Mouse (Mus musculus) hindbrain, embryonic 15.5 days (tissue): ENCODE data around the gene Ccdc88b. TPM values are rescaled to one million over a fixed set of nuclear protein-coding genes. Genes with fewer than 3 reads are reported as not detected.
"Not testable (repeated sequence)": the region's sequence is repeated elsewhere in the genome, so short reads cannot be mapped to it uniquely, and the experiment has no call there.

Source experiments
- ATAC-seq: fragments of 200-750 bp; cut with Nextera tagmentation; 2 replicates; pipeline ENCODE4 v1.8.0; 2017; ENCODE audit warnings: low read depth, moderate number of reproducible peaks, moderate TSS enrichment; ENCODE audit not compliant: low FRiP score
- H3K27ac ChIP-seq: fragments of 300-500 bp; sonication (generic); replicated peaks from 2 replicates; pipeline ENCODE4 v1.5.1; 2015; ENCODE audit warnings: mild to moderate bottlenecking, inconsistent platforms
- H3K27me3 ChIP-seq: fragments of 300-500 bp; sonication (generic); 2 replicates; pipeline ENCODE4 v1.6.1; 2015; ENCODE audit warnings: control low read depth, inconsistent platforms
- H3K36me3 ChIP-seq: fragments of 300-500 bp; sonication (generic); 2 replicates; pipeline ENCODE4 v1.6.1; 2015; ENCODE audit warnings: control low read depth, inconsistent platforms
- H3K4me1 ChIP-seq: fragments of 300-500 bp; sonication (generic); replicated peaks from 2 replicates; pipeline ENCODE4 v1.6.1; 2015; ENCODE audit warnings: control low read depth, inconsistent platforms
- H3K4me2 ChIP-seq: fragments of 300-500 bp; sonication (generic); 2 replicates; pipeline ENCODE4 v1.6.1; 2015; ENCODE audit warnings: moderate library complexity, mild to moderate bottlenecking, inconsistent platforms
- H3K4me3 ChIP-seq: fragments of 300-500 bp; sonication (generic); 2 replicates; pipeline ENCODE4 v1.5.1; 2015; ENCODE audit warnings: mild to moderate bottlenecking, inconsistent platforms
- H3K9ac ChIP-seq: fragments of 300-500 bp; sonication (generic); 2 replicates; pipeline ENCODE4 v1.6.1; 2015; ENCODE audit warnings: inconsistent platforms
- H3K9me3 ChIP-seq: fragments of 300-500 bp; sonication (generic); 2 replicates; pipeline ENCODE4 v1.6.1; 2016; ENCODE audit warnings: control low read depth, inconsistent platforms
- WGBS: fragments of 180-500 bp; shearing (Covaris S2); methylation state at CpG from one replicate; pipeline ENCODE4 v1.1.7; 2015; 5-methylcytosine and 5-hydroxymethylcytosine counted together
- polyA plus RNA-seq: library from polyadenylated mRNA; unstranded; fragments of >200 nt; fragmentation: Nextera tagmentation; extraction: Ambion mirVana; gene quantifications from 2 replicates; pipeline ENCODE4 v1.2.1, GENCODE M21; 2015

Gene Ccdc88b
- 0.79 and 1.1 TPM in 2 replicates for polyA plus RNA-seq

GRCm38 (mm10) chr19:6858031-6858430 lies at the start of gene Ccdc88b:
TSS of gene Ccdc88b (minus strand) at chr19:6858211.
- Histone ChIP-seq H3K27ac (no peak within 1 kb of the TSS), H3K9me3 (no peaks in the 10 kb centered on the region), H3K4me1 (peaks cover 24% of the 10 kb centered on the region), H3K27me3 (peaks cover 2% of the 10 kb centered on the region; the same call in 1 of the 2 replicates), H3K9ac (no peak within 1 kb of the TSS), H3K4me2 (no peak within 1 kb of the TSS), H3K4me3 (no peak within 1 kb of the TSS), H3K36me3 (no peaks in the 10 kb centered on the region)
- WGBS = 80% methylated on average over 7 of the region's 7 CpGs
- ATAC-seq = no peak

DNA sequence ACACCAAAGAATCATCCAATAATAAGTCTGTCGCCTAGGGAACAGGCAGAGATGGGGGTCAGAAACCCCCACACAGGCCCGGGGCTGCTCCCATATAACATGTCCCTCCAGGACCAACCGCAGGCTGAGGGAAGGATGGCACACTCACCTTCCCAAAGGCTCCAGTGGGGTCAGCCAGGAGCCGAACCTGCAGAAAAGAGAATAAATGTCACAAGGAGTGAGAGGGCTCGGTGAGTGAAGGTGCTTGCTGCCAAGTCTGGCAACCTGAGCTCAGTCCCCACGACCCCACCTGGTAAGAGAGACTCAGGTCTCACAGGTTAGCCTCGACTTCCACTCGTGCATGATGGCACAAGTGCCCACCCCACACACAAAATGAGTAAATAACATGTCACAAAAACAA lies 49.1 kb upstream of the Ccdc88b start:
- H3K4me2 ChIP-seq = no peak overlapping the region
- H3K9ac ChIP-seq = no peak overlapping the region
- no peak for ATAC-seq
- H3K27ac ChIP-seq = no peak overlapping the region
- H3K4me1 ChIP-seq = peaks cover 37% of the 10 kb centered on the region
- peaks cover 34% of the 10 kb centered on the region for H3K36me3 ChIP-seq
- H3K4me3 ChIP-seq = no peak overlapping the region
- H3K9me3 ChIP-seq = no peaks in the 10 kb centered on the region
- no peaks in the 10 kb centered on the region for H3K27me3 ChIP-seq
- 94% methylated on average over 8 of the region's 8 CpGs for WGBS

DNA sequence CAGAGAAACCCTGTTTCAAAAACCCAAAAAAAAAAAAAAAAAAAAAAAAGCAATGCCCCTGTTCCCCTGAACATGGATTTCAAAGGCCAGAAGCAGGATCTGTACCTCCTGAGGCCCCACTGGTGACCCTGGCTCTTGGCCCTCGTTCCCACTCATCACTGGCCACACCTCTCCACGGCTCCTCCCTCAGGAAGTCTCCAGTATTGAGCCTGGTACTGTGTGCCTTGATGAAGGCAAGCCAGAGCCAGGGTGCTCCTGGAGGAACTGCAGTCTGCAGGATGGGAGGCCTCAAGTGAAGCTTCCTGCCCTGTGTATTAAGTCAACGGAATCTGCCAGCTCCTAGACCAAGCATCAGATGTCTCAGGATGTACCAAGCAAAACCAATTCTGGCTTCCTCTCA lies 48.2 kb upstream of the Ccdc88b start:
- H3K9ac ChIP-seq = no peak overlapping the region
- H3K27ac ChIP-seq = no peak overlapping the region
- peaks cover 30% of the 10 kb centered on the region for H3K4me1 ChIP-seq
- WGBS = 85% methylated on average over 3 of the region's 3 CpGs
- H3K36me3 ChIP-seq = peaks cover 25% of the 10 kb centered on the region
- ATAC-seq = no peak
- H3K27me3 ChIP-seq = no peaks in the 10 kb centered on the region
- H3K4me3 ChIP-seq = no peak overlapping the region
- no peak overlapping the region for H3K4me2 ChIP-seq
- no peaks in the 10 kb centered on the region for H3K9me3 ChIP-seq

DNA sequence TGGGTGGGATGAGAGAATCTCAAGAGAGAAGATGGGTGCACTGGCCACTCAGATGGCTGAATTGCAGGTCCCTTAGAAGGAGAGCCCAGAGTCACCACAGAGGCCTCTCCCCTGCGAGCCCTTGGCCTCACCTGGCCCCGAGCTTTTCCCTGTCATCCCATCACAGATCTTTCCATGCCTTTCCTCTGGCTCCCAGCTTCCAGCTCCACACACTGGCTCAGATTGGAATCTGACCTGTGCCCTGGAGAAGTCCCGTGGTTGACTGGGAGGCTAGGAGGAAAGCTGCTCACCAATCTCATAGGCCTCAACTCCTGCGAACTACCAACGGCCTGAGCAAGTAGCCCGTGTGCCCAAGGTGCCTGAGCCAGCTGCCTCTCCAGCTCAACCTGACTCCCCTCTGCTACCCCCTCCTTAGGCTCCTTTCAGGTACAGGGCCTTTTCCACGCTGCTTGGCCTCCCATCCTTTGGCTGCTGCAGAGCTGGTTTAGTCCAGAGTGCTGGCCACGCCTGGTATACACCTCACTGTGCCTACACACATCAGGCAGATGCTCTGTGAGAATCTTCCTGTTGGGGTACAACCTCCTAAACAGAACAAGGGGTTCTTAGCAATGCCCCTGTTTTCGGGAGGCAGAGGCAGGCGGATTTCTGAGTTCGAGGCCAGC lies 47.6 kb upstream of the Ccdc88b start:
- Histone ChIP-seq H3K4me1 (peaks cover 26% of the 10 kb centered on the region), H3K4me2 (no peak overlapping the region), H3K9ac (no peak overlapping the region), H3K27ac (no peak overlapping the region), H3K36me3 (peaks cover 25% of the 10 kb centered on the region), H3K4me3 (no peak overlapping the region), H3K9me3 (no peaks in the 10 kb centered on the region), H3K27me3 (no peaks in the 10 kb centered on the region)
- 98% methylated on average over 11 of the region's 11 CpGs for WGBS
- no peak for ATAC-seq

DNA sequence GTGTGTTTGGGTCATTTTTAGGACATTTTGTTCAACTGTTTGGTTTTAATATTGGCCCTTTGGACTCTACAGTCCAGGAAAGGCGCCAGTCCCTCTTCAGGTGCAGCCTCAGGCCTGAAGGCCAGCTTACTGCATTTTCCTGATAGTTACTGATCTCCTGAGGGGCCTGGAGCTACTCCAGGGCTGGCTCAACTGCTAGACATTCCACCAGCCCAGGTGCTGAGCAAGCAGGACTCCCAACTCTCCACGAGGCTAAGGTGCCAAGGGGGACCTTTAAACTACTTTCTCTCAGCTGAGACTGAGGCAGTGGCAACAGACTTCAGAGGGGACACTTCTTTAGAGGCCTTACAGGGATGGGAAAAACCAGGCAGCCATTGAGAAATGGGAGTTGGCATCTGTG lies 46.8 kb upstream of the Ccdc88b start:
- 85% methylated on average over 2 of the region's 2 CpGs for WGBS

GRCm38 (mm10) chr19:6903031-6903430 lies 45.0 kb upstream of the Ccdc88b start:
- H3K9ac ChIP-seq = no peak overlapping the region

More for the DNA sequence above, 46.8 kb upstream of the Ccdc88b start:
- Histone ChIP-seq H3K27me3 (no peaks in the 10 kb centered on the region), H3K4me1 (peaks cover 24% of the 10 kb centered on the region), H3K36me3 (peaks cover 25% of the 10 kb centered on the region), H3K4me2 (no peak overlapping the region), H3K9me3 (no peaks in the 10 kb centered on the region), H3K4me3 (no peak overlapping the region), H3K27ac (no peak overlapping the region), H3K9ac (no peak overlapping the region)
- ATAC-seq = no peak

GRCm38 (mm10) chr19:6899641-6900040 lies 41.6 kb upstream of the Ccdc88b start:
- no peak for ATAC-seq
- Histone ChIP-seq H3K4me2 (no peak overlapping the region), H3K27ac (no peak overlapping the region), H3K27me3 (no peaks in the 10 kb centered on the region), H3K4me1 (no peaks in the 10 kb centered on the region), H3K36me3 (peaks cover 3% of the 10 kb centered on the region; the same call in 1 of the 2 replicates), H3K4me3 (no peak overlapping the region), H3K9ac (no peak overlapping the region), H3K9me3 (no peaks in the 10 kb centered on the region)
- WGBS = 81% methylated on average over 4 of the region's 4 CpGs

More at GRCm38 (mm10) chr19:6903031-6903430, 45.0 kb upstream of the Ccdc88b start:
- Histone ChIP-seq H3K4me2 (no peak overlapping the region), H3K4me1 (peaks cover 14% of the 10 kb centered on the region), H3K27me3 (no peaks in the 10 kb centered on the region), H3K9me3 (no peaks in the 10 kb centered on the region), H3K27ac (no peak overlapping the region), H3K4me3 (no peak overlapping the region), H3K36me3 (peaks cover 25% of the 10 kb centered on the region)
- no peak for ATAC-seq
- WGBS = 88% methylated on average over 1 of the region's 1 CpGs

DNA sequence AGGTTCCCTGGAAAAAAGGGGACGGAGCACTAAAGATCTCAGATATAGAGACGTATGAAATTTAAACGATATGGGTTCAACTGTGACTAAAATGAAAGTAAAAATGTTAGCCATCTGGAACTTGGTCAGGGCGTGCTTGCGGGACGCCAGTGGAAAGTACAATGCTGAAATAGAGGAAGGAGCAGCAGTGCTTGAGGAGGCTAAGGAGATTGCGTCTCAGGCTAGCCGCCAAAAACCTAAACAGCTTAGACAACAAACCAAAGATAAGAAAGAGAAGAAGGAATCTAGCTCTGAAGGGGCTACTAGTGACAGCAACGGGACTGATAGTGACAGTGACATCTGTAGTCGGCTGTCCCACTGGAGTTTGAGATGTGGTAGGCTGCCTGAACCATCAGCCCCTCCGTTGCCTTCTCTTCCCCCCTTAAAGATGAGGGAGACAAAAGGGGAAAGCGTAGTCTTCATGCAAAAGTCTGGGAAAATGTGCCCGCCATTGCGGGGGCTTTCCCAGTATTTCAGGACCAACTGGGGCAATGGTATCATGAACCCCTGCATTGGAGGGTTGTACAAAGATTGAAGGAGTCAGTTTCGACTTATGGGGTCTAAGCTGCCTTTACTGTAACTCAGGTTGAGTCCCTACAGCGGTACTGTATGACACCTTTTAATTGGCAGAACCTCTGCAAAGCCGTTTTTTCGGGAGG lies 37.7 kb upstream of the Ccdc88b start:
- H3K27ac ChIP-seq, H3K27me3 ChIP-seq, H3K4me1 ChIP-seq, H3K9ac ChIP-seq, ATAC-seq, H3K36me3 ChIP-seq, H3K4me2 ChIP-seq, H3K9me3 ChIP-seq, H3K4me3 ChIP-seq: not testable (repeated sequence)
- WGBS = 90% methylated on average over 18 of the region's 18 CpGs

- Histone ChIP-seq H3K4me1 (no peaks in the 10 kb centered on the region), H3K27me3 (no peaks in the 10 kb centered on the region), H3K4me2 (no peak overlapping the region), H3K4me3 (no peak overlapping the region), H3K9ac (no peak overlapping the region), H3K27ac (no peak overlapping the region), H3K9me3 (no peaks in the 10 kb centered on the region), H3K36me3 (no peaks in the 10 kb centered on the region)
- no peak for ATAC-seq
- 93% methylated on average over 14 of the region's 14 CpGs for WGBS
Measured at GRCm38 (mm10) chr19:6893731-6894451, 35.9 kb upstream of the Ccdc88b start.

- no peak overlapping the region for H3K9ac ChIP-seq
- H3K27ac ChIP-seq = no peak overlapping the region
- no peaks in the 10 kb centered on the region for H3K9me3 ChIP-seq
- WGBS = 70% methylated on average over 4 of the region's 4 CpGs
- no peak overlapping the region for H3K4me3 ChIP-seq
- H3K4me2 ChIP-seq = no peak overlapping the region
- no peaks in the 10 kb centered on the region for H3K27me3 ChIP-seq
- no peaks in the 10 kb centered on the region for H3K36me3 ChIP-seq
- no peak for ATAC-seq
- H3K4me1 ChIP-seq = no peaks in the 10 kb centered on the region
Measured at GRCm38 (mm10) chr19:6892512-6892911, 34.5 kb upstream of the Ccdc88b start.

GRCm38 (mm10) chr19:6877965-6878364 lies 20.0 kb upstream of the Ccdc88b start:
- Histone ChIP-seq H3K4me3 (no peak overlapping the region), H3K9me3 (peaks cover 7% of the 10 kb centered on the region; the same call in 1 of the 2 replicates), H3K27ac (no peak overlapping the region), H3K4me2 (no peak overlapping the region), H3K36me3 (no peaks in the 10 kb centered on the region), H3K27me3 (no peaks in the 10 kb centered on the region), H3K9ac (no peak overlapping the region), H3K4me1 (no peaks in the 10 kb centered on the region)
- no peak for ATAC-seq
- 89% methylated on average over 4 of the region's 4 CpGs for WGBS

GRCm38 (mm10) chr19:6876799-6877198 lies 18.8 kb upstream of the Ccdc88b start:
- H3K9ac ChIP-seq = no peak overlapping the region
- H3K4me1 ChIP-seq = no peaks in the 10 kb centered on the region
- H3K36me3 ChIP-seq = no peaks in the 10 kb centered on the region
- peaks cover 7% of the 10 kb centered on the region; the same call in 1 of the 2 replicates for H3K9me3 ChIP-seq
- H3K27ac ChIP-seq = no peak overlapping the region
- H3K4me2 ChIP-seq = no peak overlapping the region
- H3K27me3 ChIP-seq = no peaks in the 10 kb centered on the region
- ATAC-seq = no peak
- no peak overlapping the region for H3K4me3 ChIP-seq
